Mouse (Mus musculus): ENCODE results near the gene Rap1gap. TPM values are rescaled to one million over a fixed set of nuclear protein-coding genes. Genes with fewer than 3 reads are reported as not detected.
A peak's percentile ranks its signal among the peaks of the same experiment; 100 is the strongest.

Rap1gap gene
- total RNA-seq, 2 experiments from 2014 or later, result 228 to 242 TPM

DNA sequence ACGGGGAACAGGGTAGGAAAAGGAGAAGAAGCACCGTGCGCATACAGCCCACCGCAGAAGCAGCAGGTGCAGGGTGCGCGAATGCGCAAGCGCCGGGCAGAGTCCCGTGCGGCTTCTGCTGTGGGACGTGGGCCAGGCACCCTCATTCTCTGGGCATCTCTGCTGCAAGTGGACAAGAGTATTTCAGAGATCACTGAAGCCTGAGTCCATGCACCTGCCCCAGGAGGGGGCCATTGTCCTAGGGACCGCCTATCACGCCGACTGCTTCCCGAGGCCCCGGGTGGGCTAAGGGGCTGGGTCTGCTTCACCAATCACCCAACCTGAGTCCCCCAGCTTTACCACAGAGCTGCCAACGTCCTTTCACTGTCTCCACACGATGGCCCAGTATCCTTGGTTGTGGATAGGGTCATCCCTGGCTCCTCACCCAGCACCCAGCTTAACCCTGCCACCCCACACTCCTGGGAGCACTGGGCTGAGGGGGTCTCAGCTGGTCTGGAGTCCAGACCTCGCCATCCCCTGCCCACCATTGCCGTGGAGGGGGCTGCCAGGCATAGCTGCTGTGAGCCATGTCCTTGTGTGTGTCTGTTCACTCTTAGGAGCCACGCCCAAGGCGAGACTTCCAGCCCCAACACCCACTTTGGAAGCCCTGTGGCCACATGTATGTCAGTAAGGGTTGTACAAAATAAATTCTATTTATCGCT is 64.8 kb downstream of the Rap1gap start:
- intact Hi-C loops (cut with DNase I), result no loop called here
- DNase-seq (ENCODE audit: extremely low spot score in 1 of 2, low spot score in 2 of 2), result no peak

GRCm38 (mm10) chr4:137730134-137730533 is 65.6 kb downstream of the Rap1gap start:
- intact Hi-C loops (cut with DNase I), result loop anchor here (2.0 kb wide), 2 partner anchors 67 to 107 kb away; partner anchors contain the start of gene Alpl
- DNase-seq (ENCODE audit: extremely low spot score in 1 of 2, low spot score in 2 of 2), result peak; percentile 88 to 89

- DNase-seq (ENCODE audit: extremely low spot score in 1 of 2, low spot score in 2 of 2), result no peak
- intact Hi-C loops (cut with DNase I), result loop anchor here (2.0 kb wide), 2 partner anchors 66 to 106 kb away; partner anchors contain the start of gene Alpl
Measured at GRCm38 (mm10) chr4:137730757-137731156, 66.2 kb downstream of the Rap1gap start.

DNA sequence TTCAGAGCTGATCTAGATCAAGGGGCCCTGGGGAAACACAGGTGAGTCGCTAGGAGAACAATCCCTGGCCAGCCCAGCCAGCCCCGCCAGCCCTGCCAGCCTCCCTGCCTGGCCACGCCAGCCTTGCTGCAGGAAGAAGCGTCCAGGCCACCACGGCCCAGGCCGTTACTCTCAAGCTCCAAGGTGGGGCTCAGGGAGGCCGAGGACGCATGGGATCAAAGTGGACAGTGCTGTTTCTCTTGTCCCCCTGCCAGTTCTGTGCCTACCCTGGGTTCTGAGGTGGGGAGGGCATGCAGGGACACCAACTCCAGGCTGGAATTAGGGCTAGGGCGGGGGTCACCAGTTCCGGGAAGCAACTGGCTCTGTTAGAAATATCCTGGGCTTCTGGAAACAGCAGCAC is 67.4 kb downstream of the Rap1gap start:
- no peak for DNase-seq (ENCODE audit: extremely low spot score in 1 of 2, low spot score in 2 of 2)
- intact Hi-C loops (cut with DNase I), result loop anchor here (2.0 kb wide), 2 partner anchors 65 to 105 kb away; partner anchors contain the start of gene Alpl

- intact Hi-C loops (cut with DNase I), result no loop called here
- DNase-seq (ENCODE audit: extremely low spot score in 1 of 2, low spot score in 2 of 2), result no peak
Measured at GRCm38 (mm10) chr4:137732361-137732760, 67.8 kb downstream of the Rap1gap start.

- intact Hi-C loops (cut with DNase I), result no loop called here
Measured at GRCm38 (mm10) chr4:137732962-137733361, 68.4 kb downstream of the Rap1gap start.

DNA sequence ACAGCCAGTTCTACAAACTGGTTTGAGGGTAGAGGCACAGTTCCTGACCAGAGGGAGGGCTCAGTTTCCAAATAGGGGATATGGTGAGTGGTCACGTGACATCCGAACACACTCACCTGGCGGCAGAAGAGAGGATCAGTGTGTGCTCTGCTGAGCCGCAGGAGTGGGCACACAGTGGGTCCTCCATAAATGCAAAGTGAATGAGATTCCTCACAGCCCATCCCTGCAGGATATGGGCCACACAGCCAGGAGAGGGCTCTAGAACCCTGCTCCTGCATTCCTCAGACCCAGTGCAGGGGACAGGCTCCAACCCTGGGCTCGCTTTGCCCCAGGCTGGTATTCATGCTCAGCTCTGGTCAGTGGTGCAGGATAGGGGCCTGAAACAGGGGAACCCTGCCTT is 68.9 kb downstream of the Rap1gap start:
- DNase-seq (ENCODE audit: extremely low spot score in 1 of 2, low spot score in 2 of 2), result no peak
- intact Hi-C loops (cut with DNase I), result no loop called here

More at GRCm38 (mm10) chr4:137732962-137733361, 68.4 kb downstream of the Rap1gap start:
- DNase-seq (ENCODE audit: extremely low spot score in 1 of 2, low spot score in 2 of 2), result no peak

GRCm38 (mm10) chr4:137736220-137736701 is 71.7 kb downstream of the Rap1gap start:
- intact Hi-C loops (cut with DNase I), result loop anchor here (5.0 kb wide), 1 partner anchor 211 kb away; no protein-coding TSS in a partner anchor
- no peak for DNase-seq (ENCODE audit: extremely low spot score in 1 of 2, low spot score in 2 of 2)

DNA sequence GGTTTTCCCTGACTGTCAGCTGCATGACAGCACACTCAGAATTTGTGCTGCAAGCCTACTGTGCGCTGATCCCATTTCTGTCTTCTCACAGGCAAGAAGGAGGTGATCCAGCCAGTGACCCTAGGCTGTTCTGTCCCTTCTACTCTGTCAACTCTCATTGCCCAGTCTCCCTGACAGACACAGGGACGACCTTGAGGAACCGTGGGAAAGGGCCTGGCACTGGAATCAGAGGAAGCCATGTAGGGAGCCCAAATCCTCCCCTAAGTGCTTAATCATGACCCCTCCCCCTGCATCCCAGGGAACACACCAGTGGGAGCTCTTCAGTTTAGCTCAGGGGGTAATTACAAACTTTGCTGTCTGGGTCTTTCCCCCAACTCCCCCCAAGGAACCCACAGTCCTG is 73.2 kb downstream of the Rap1gap start:
- intact Hi-C loops (cut with DNase I), result loop anchor here (5.0 kb wide), 1 partner anchor 210 kb away; no protein-coding TSS in a partner anchor
- DNase-seq (ENCODE audit: extremely low spot score in 1 of 2, low spot score in 2 of 2), result no peak

- intact Hi-C loops (cut with DNase I), result loop anchor here (5.0 kb wide), 1 partner anchor 208 kb away; no protein-coding TSS in a partner anchor
- DNase-seq (ENCODE audit: extremely low spot score in 1 of 2, low spot score in 2 of 2), result no peak
Measured at GRCm38 (mm10) chr4:137739151-137739923, 74.8 kb downstream of the Rap1gap start.

GRCm38 (mm10) chr4:137740350-137740749 is 75.8 kb downstream of the Rap1gap start:
- intact Hi-C loops (cut with DNase I), result no loop called here
- no peak for DNase-seq (ENCODE audit: extremely low spot score in 1 of 2, low spot score in 2 of 2)

DNA sequence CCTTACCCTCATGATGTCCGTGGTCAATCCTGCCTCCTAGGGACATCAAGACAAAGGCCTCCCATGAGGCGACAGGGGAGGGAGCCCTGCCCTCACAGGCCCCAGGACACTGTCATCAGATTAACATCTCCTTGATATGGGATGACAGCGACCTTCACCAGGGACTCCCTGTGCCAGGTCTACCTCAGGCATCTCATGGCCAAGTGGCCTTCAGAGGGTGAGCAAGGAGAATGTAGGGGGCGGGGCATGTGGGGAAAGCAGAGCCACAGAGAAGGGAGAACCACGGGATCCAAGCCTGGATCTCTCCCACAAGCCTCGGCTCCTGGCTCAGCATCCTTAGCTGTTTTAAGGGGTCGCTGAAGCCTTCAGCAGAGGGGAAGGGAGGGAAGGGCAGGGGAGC is 79.3 kb downstream of the Rap1gap start:
- intact Hi-C loops (cut with DNase I), result no loop called here

DNA sequence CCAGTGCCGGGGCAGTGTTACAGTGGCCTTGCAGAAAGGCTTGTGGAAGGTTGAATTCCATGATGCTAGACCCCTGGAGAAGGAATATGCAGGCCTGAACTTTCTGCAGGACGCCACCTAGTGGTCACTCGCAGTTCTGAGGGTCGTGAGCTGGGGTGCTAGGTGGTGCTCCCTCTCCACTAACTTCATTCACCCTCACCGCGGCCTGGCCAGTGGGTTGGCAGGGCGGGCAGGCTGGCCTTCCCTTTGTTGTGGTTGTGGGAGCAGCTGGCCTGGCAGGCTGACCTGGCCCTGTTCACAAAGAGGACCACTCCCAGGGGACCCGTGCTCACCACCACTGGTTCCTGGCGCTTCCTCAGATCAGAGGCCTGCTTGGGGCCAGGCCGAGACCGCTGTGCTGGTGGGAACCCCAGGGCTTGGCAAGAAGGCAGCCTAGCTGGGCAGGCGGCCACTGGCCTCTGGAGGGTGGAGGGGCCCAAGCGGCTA is 80.0 kb downstream of the Rap1gap start:
- peak in 1 of 2 experiments; percentile 66 for DNase-seq (ENCODE audit: extremely low spot score in 1 of 2, low spot score in 2 of 2)
- intact Hi-C loops (cut with DNase I), result no loop called here

More for the DNA sequence above, 79.3 kb downstream of the Rap1gap start:
- no peak for DNase-seq (ENCODE audit: extremely low spot score in 1 of 2, low spot score in 2 of 2)

DNA sequence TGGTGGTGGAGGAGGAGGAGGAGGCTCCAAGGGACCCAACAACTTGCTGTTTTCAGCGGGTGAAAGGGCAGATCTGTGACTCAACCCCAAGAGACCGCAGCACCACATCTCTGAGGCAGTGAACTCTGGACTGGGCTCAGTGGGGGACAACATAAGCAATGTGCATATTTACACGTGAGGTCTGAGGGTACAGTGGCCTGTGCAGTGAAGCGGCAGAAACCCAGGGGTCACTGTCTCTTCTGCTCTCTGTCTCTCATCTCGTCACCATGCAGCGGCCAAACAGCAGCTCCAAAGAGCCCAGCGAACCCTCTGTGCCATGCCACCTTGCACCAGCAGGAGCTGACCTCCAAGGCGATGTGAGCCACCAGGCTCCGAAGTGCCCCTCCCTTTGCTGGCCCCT is 82.6 kb downstream of the Rap1gap start:
- intact Hi-C loops (cut with DNase I), result no loop called here

DNA sequence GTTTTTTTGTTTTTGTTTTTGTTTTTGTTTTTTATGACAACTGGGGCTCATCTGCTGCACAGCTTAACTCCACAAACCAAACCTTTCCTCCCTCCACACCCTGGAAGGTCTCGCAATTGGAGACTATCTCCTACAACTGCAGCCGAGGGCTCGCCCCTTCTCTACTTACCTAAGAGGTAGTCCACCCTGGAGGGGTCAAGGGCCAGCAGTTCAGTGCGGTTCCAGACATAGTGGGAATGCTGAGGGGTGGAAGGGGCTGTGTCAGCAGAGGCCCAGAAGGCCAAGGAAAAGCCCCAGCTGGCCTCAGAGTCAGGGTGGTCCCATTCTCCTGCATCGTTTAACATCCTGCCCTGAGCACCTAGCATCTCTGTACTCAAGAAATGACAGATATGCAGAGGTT is 83.1 kb downstream of the Rap1gap start:
- no peak for DNase-seq (ENCODE audit: extremely low spot score in 1 of 2, low spot score in 2 of 2)
- intact Hi-C loops (cut with DNase I), result no loop called here

More for the DNA sequence above, 82.6 kb downstream of the Rap1gap start:
- no peak for DNase-seq (ENCODE audit: extremely low spot score in 1 of 2, low spot score in 2 of 2)

- no peak for DNase-seq (ENCODE audit: extremely low spot score in 1 of 2, low spot score in 2 of 2)
- intact Hi-C loops (cut with DNase I), result no loop called here
Measured at GRCm38 (mm10) chr4:137748726-137749125, 84.2 kb downstream of the Rap1gap start.

DNA sequence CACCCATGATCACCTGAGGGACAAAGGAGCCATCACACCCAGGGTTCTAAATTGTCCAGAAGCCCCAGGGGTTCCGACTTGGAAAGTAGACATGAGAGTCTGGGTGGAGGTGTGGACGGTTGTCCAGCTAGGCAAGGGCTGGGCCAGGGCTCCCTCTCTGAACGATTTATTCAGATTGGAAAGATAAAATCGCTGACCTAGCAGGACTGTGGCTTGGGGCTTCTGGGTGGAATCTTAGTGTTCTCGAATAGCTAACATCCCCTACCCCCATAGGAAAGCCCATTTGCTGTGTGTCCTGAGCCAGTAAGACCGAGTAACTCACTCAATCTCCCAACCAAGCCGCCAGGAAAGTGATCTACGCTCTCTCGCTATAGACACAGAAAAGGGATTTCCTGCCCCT is 85.2 kb downstream of the Rap1gap start:
- DNase-seq (ENCODE audit: extremely low spot score in 1 of 2, low spot score in 2 of 2), result no peak
- intact Hi-C loops (cut with DNase I), result no loop called here

- no peak for DNase-seq (ENCODE audit: extremely low spot score in 1 of 2, low spot score in 2 of 2)
- intact Hi-C loops (cut with DNase I), result no loop called here
Measured at GRCm38 (mm10) chr4:137750121-137750520, 85.6 kb downstream of the Rap1gap start.

DNA sequence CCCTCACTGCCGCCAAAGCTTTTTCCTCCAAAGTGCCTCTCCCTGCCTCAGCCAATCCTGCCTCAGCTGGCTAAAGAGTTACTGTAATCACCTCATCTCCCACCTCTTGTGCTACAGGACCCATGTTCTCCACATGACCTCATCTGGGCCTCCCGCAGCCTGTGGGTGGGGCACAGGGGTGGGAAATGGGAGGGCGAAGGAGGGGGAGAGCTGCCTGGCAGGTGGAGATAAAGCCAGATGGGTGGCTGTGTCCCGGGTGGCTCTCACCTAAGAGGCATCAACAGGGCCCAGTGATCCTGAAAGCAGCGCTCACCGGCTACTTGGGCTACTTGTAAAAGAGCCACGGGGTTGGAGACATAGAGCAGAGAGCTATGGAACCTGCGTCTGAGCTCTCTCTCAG is 86.8 kb downstream of the Rap1gap start:
- no peak for DNase-seq (ENCODE audit: extremely low spot score in 1 of 2, low spot score in 2 of 2)
- intact Hi-C loops (cut with DNase I), result no loop called here

Measured in left cerebral cortex, postnatal 10 days (tissue).